Mouse (Mus musculus) thymus, adult 18-20 months (tissue): ENCODE measurements around the gene Glis1.

Experiments used
- DNase-seq, 2 experiments: peaks; one replicate each; pipeline ENCODE4 v3.0.0; 2022; ENCODE audit warnings: mixed read lengths in 2 of 2

The Glis1 gene

GRCm38 (mm10) chr4:107636099-107636498, 201.7 kb downstream of the Glis1 start:
- no peak for DNase-seq

DNA sequence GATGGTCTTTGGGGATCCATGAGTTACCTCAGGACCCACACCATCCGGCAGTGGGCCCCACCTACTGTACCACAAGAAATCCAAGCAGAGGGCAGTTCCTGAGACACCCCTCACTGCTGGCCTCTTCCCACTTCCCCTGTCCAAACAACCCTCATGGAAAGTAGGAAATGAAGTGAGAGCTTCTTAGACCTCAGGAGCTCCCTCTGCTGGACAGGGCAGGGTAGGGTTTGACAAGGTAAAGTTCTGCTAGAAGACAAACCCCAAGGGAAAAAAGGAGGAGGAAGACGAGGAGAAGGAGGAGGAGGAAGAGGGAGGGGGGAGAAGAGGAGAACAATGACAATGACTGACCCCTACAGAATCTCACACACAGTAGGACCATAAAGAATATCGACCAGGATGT, 203.3 kb downstream of the Glis1 start:
- DNase-seq: no peak

DNA sequence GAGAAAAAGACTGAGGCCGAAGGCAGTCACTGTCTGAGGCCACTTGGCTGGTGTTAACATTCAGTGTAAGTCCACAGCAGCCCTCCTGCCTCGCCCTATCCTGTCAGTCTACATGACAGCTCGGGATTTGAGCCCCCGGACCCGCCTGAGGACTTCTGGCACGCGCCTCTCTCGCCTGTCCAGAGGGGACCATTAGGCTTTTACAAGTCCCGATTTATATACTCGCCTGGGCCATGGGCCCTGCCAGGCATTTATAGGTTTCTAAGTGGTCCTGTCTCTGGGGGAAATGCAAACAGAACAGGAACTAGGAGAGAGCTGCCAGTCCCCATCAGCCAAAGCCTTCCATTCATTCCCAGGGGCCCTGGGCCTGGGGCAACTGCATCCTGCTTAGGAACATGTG, 203.9 kb downstream of the Glis1 start:
- no peak for DNase-seq

DNA sequence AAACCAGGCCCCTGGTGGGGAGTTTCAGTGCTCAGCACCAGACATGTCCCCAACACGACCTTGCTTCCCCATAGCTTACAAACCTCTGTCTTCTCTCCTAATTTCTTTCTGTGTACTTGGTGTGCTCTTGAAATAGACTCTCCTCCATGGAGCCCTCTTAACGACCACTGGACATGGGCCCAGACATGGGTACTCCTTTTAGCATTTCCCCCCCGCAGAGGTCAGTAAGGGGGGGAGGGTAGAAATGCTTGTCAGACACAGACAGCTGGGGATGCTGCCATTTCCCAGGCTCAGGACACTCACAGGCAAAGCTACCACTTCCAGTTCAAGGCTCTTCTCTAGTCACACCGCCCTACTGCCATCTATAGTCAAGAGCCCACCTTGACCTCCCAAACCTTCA, 207.2 kb downstream of the Glis1 start:
- DNase-seq: no peak

DNA sequence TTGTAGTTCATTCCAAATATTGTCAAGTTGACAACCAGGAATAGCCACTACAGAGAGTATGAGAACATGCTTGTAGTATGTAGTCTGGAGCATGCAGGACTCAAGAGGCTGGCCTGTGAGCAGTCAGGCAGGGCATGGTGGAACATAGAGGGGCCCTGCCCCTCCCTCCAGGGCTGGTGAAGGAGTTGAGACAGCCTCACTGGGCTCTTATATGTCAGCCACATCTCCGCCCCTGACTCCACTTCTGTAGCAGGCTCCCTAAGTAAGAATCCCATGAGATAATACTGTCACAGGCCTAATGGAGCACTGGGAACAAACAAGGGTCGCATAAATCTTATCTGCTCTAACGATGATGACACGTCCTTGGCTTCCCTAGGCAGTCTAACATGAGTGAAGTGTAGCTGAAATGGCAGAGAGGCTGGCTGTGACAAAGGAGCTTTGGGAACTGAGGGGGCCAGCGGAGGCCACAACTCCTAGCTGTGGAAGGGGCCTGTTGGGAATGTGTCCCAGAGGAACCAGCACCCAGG, 214.6 kb downstream of the Glis1 start:
- no peak for DNase-seq

GRCm38 (mm10) chr4:107651021-107651496, 216.7 kb downstream of the Glis1 start:
- no peak for DNase-seq

GRCm38 (mm10) chr4:107652598-107653279, 218.3 kb downstream of the Glis1 start:
- DNase-seq: peak in 1 of 2 experiments; percentile 7

DNA sequence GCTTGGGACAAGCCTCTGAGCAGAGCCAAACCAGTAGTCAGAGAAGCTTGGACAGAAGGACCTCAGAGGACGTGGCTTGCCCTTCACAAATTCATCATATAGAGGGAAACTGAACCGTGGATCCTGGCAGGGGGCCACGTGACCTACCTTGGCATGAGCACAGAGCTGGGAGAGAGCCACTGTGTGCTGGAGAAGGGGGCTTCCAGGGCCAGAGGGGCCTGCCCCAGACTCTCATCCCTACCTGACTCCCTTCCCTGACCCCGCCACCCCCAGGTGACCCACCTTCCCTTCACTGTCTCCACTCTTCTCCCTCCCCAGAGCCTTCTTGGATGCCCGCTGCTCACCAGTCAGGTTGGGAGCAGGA, 218.9 kb downstream of the Glis1 start:
- DNase-seq: no peak

DNA sequence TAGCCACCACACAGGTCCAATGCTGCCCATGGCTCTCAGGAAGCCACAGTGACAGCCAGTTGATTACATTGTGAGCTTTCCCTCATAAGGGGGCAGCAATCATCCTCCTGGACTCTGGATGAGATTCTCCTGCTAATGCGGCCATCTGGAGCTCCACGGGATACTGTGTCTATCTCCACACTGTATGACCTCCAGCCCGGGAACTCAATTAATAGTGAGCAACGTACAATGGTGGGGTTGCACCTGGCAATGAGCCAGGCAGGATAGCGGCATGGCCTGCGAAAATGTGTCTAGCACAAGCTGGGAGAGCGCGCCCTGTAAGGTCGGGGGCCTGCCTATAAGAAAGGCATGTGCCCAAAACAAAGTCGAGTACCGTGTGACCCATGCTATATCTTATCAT, 226.3 kb downstream of the Glis1 start:
- DNase-seq: no peak

DNA sequence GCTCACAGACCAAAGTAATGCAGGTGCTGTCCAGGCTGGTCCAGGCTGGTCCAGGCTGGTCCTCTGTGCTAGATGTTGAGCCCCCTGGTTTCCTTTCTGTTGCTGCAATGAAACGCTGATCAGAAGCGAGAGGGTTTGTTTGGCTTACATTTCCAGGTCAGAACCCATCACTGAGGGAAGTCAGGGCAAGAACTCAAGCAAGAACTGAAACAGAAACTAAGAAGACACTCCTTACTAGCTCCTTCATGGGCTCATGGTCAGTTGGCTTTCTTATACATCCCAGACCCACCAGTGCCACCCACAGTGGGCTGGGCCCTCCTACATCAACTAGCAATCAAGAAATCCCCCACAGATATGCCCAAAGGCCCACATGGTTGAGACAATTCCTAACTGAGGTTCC, 234.1 kb downstream of the Glis1 start:
- DNase-seq: no peak

- no peak for DNase-seq
Measured at GRCm38 (mm10) chr4:107670731-107671130, 236.3 kb downstream of the Glis1 start.

- peak; percentile 59 to 60 for DNase-seq
Measured at GRCm38 (mm10) chr4:107673638-107674321, 239.4 kb downstream of the Glis1 start.

DNA sequence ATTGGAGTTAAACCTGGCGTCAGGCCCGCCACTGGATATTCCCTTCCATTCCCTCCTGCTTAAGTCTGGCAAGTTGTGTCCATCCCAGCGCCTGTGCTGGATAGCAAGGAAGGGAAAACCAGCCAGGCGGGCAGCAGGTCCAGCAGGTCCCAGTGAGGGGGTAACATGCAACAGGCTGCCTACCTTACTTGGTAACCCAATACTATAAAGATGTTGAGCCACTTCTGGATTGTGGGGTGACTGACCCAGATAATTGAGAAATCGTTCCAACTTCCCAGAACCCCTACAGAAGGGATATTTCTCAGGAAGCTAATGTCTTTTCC, 239.9 kb downstream of the Glis1 start:
- no peak for DNase-seq

DNA sequence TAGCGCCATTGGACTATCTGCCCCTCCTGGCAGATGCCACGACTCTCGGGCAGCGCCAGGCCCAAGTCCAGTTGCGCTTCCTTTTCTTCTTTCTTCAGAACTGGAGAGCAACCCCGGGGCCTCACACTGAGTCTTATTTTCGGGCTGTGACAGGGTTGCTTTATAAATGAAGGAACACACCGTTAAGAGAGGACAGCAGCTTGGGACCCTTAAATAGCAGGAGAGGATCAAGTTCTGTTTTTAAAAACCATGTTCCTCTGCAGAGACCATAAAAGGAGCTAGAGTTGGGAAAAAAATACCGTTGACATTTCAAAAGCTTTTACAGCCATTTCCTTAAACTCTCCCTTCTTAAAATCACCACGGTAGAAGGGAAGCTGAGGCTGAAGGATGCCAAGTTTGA, 241.3 kb downstream of the Glis1 start:
- no peak for DNase-seq

GRCm38 (mm10) chr4:107680311-107681098, 246.1 kb downstream of the Glis1 start:
- DNase-seq: no peak

- DNase-seq: no peak
Measured at GRCm38 (mm10) chr4:107681099-107681849, 246.9 kb downstream of the Glis1 start.

DNA sequence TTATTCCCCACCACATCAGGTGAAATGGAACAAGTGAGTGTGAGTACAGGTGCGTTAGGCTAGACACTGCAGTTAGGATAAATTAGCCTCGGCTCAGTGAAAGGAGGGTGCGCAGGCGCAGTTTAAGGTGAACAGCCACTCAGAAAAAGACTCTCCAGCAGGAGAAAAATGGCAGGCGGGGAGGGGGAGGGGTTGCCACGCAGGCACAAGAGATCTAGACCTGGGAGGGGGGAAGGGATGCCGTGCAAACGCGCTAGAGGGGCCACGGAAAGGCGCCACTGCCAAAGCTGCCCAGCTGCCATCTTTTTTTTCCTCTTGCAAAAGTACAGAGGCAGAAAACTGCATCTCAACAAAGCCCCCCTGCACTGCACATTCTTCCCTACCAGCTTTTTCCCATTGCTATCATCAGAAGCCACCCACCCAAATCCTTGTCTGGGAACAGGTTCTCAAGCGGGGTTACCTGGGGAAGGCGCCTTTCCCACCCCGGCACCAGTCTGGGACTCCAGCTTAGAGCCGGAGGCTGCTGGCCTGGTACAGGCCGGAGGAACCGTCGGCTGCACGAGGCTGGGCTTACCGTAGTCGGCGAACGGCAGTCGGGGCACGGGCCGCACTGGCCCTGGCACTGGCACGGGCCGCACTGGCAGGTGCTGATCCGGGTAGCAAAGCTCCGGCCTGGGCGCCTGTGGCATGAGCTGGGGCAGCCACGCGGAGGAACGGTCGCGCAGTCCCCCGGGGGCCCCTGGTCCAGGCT, 248.8 kb downstream of the Glis1 start:
- no peak for DNase-seq

DNA sequence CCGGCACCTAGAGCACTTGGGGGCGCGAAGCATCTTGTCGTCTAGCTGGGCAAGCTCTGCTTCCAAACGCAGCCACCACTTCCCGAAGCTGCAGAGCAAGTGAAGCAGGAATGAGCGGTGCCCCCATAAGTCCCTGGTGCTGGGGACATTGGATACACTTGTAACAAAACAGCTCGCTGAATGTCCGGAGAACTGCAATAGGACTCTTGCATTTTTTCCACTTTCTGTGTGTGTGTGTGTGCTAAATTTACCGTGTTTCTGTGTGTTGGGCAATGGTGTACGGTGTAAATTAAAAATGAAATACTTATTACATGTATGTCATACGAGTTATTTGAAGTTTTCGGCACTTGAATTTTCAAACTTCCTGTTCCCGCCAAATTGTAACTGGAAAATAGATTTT, 249.7 kb downstream of the Glis1 start, which contains the start of gene Dmrtb1:
Gene Dmrtb1, minus strand, starts transcription at position 101 of the 400 bp plus-strand sequence.
- DNase-seq: no peak
